Mouse (Mus musculus) ZHBTc4 (cell line): ENCODE data around the gene Drap1.
A peak's percentile ranks its signal among the peaks of the same experiment; 100 is the strongest.

ENCODE experiments used
- DNase-seq: peaks from one replicate; pipeline ENCODE4 v3.0.0-alpha.2; 2011; ENCODE audit warnings: low read depth, low spot score

The Drap1 gene

DNA sequence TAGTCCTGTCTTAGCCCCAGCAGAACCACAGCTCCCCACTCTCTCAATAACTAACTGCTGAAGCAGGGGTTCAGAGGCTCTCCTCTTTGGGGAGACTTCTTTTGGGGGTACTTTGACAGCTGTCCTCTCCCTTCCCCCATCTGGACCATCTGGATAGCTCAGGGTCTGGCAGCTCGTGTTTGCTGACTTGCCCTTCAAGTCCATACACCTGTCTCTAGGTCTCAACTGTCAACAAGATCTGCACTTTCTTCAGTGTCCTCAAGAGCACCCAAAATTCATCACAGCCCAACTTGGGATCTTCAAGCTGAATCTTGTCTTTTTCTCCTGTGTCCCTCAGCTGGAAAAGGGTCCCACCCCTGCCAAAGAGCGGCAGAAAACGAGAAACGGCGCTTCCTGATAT is 3.0 kb downstream of the Drap1 start:
- DNase-seq = no peak

DNA sequence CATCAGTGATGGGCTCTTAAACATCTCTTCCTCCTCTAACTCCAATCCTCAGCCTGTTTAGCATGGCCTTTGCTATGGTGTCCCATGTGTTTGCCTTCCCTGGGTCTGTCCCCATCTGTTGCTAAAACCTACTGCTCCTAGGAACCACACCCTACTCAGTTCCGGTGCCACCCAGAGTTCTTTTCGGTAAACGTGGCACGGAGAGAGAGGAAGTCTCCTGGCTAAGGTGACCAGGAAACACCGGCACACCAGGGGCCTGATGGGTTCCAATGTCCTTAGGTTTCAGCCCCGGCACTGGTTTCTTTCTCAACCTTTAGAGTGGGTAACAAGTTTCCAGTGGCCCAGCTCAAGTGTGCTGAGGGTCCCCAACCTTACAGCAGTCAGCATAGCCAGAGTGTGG is 4.2 kb downstream of the Drap1 start:
- no peak for DNase-seq

DNA sequence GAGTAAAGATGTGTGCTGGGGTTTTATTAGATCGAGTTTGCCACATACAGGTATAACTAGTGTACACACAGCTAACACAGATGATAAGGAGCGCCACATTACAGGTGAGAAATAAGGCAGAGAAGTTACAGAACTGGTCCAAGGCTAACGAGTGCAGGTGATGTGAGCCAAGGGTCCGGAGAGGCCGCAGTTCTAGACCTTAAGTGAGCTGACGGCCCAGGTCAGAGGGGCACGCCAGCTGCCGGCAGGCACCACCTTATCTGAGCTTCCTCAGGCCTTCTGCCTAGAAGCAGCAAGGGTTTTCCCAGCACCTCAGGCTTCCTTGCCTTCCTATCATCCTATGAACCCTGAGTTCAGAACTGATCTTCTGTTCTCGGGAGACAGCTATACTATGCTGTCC is 5.1 kb downstream of the Drap1 start:
- DNase-seq = no peak

DNA sequence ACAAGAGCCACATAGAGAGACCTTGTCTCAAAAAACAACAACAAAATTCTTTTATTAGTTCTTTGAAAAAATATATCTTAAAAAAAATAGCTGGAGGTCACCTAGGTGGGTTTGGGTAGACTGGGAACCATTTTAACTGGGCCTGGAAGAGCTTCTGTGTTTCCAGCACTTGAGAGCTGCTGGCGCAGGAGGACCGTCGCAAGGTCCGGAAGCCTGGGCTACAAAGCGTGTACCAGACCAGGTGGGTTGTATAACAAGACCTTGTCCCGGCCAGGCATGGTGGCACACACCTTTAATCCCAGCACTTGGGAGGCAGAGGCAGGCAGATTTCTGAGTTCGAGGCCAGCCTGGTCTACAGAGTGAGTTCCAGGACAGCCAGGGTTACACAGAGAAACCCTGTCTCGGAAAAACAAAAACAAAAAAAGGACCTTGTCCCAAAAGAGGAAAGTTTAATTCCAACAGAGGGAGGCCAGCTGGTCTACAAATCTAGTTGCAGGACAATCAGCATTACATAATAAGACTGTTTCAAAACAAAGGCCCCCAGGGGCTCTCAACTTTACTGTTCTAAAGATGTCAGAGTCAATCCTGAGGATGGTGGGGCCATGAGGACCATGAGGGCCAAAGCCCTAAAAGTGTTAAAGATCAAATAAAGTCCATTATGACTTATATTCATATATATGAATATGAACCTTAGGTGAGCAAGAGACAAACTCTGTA is 5.9 kb downstream of the Drap1 start:
- no peak for DNase-seq

DNA sequence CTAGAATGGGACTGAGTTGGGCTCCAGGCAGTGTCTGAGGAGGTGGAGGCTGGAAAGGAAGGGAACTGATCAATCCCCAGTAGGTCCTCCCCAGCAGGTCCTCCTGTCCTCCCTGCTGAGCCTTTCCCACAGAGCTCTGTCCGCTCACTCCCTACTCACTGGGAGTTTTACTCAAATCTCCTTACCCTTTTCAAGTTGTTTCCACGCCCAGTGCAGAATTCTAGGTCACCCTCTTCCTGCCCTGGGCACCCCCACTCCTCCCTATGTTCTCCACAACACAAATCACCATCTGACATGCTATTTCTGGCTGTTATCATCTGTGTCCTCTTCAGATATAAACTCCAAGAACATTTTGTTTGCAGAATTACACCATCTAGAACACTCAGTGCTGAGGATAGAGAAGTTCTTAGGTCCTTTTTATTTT is 10.2 kb downstream of the Drap1 start:
- DNase-seq = no peak

DNA sequence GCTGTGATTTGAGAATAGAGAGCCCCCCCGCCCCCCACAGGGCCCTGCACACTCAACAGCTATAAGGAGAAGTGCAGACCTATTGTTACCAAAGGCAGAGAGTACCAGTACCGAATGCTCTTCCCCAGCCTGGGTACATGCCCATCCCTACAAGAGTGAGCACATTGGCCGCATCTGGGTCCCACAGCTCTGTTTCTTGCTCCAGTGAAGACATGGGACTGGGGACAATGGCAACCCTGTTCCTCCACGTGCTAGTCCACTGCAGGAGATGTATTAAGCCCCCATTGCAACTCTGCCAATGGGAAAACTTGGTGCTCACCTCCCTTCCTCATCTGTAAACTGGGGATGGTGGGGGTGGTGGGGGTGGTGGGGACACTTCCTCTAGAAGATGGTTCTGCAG is 10.9 kb downstream of the Drap1 start:
- DNase-seq = no peak

DNA sequence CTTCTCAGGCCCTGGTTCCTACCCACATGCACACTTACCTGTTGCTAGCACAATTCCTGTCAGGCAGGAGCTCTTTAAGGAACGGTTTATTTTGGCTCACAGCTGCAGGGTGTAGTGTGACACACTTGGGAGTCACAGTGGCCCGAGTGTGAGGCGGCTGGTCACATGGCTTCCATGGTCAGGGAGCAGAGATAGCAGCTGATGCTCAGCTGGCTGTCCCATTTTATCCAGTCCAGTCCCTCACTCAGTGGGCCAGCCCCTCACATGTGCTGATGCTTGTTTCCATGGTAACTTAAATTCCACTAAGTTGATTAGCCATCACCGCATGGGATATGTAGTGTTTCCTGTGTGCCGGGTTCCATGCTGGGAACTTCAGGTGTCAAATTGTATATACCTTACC is 12.8 kb downstream of the Drap1 start:
- DNase-seq = no peak

DNA sequence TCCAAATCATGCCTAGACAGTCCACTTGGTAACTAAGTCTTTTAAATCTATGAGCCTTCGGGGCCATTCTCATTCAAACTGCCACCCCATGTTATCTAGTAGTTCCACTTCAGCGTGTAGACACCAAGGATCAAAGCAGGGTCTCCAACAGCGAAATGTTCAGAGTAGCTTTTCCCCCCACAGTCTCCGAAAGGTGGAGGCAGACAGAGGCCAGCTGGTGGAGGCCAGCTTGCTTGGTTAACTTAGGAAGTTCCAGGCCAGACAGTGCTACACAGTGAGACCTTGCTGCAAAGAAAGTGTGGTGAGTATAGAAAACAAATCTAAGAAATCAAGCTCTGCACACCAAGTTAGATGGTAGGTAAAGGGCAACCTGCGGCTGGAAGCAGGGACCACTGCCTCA is 14.1 kb downstream of the Drap1 start:
- DNase-seq = no peak

DNA sequence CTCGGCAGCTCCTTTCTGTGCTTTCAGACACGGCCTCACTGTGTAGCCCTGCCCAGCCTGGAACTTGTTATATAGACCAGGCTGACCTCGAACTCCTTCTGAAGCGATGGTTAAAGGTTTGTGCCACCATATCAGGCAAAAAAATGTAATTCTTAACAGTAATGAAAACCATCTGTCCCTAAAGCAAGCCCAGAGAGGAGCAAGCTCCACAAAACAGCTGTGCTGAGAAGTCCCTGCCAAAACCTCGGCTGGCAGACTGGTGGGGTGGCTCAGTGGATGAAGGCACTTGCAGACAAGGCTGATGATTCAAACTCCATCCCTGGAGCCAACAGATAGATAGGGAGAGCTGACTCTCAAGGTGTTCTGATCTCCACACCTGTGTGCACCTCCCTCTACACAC is 15.7 kb downstream of the Drap1 start:
- DNase-seq = no peak

DNA sequence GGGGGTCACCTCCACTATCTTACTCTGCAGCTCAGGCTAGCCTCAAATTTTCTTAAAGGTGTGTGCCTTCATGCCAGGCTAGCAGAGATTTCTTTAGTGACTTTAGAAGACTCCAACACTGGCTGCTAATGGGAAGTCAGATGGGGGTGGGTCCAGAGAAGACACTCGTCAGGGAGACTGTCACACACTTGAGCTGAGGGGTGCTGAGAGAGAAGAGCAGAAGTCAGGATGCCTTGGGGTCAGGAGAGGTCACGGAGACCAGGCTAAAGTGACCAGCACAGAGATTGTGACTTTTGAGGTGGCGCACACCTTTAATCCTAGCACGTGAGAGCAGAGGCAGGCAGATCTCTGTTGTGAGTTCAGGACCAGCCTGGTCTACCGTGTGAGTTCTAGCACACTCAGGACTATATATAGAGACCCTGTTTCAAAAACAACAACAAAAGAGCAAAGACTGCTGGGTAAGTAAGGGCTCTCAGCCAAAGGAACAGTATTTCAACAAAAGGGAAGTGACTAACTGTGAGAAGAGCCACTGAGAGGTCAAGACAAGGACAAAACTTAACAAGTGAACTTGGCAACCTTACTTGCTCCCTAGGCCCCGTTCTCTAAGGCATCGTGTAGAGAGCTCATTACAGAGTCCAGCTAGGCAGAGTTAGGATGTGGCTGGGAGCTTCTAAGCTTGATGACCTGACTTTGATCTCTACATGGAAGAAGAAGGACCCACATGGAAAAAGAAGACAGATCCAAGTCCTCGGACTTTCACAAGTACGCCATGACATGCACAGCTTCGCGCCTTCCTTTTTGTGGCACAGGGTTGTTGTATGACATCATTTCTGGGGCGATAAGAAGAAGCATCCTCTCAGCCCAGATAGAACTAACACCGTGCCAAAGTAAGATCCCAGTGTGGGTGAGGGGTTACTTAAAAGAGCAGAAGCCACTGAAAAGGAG is 16.4 kb downstream of the Drap1 start:
- no peak for DNase-seq

DNA sequence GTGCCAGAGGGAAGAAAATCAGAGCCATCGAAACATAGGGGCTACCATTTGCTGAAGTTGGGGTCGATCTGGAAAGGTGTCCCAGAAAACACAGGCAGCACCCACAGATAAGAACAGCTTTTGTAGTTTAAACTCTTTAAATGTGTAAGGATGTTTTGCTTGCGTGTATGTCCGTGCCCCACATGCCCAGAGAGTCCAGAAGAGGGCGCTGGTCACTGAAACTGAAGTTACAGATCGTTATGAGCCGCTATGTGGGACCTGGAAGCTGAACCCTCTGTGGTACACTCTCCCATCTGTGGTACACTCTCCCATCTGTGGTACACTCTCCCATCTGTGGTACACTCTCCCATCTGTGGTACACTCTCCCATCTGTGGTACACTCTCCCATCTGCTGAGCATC is 17.6 kb downstream of the Drap1 start:
- peak; percentile 68 for DNase-seq

DNA sequence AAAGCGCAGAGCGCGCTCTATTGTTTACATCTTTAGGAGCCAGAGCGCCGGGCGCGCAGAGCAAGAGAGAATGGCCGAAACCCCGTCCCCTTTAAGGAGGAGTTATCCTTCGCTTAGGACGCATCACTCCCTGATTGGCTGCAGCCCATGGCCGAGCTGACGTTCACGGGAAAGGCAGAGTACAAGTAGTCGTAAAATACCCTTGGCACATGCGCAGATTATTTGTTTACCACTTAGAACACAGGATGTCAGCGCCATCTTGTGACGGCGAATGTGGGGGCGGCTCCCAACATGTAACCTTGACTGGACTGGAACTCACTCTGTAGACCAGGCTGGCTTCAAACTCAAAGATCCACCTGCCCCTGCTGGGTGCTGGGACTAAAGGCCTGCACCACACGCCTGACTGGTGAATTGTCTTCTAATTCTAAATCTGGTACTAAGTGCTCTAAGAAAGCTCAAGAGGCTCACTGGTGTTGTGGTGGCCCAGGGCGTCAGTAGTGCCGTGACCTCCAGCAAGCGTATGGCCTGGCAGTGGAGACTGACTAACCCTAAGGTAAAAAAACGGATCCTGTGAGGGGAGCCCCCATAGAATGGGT is 18.1 kb downstream of the Drap1 start:
- DNase-seq = peak; percentile 56

DNA sequence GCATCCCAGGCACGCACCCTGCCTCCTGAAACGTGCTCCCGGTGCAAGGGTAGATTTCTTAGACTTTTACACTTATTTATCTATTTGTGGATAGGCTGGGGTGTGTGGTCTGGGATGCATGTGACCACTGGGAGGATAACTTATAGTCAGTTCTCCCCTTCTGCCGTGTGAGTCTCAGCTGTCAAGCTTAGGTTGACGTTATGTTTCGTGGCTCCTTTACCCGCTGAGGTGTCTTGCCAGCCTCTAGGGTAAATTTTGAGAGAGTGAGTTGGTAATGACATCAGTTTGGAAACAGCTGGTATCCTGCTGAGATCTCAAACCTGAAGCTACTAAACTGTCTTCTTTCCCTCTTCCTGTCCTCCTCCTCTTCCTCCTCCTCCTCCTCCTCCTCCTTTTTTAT is 18.9 kb downstream of the Drap1 start:
- DNase-seq = no peak

DNA sequence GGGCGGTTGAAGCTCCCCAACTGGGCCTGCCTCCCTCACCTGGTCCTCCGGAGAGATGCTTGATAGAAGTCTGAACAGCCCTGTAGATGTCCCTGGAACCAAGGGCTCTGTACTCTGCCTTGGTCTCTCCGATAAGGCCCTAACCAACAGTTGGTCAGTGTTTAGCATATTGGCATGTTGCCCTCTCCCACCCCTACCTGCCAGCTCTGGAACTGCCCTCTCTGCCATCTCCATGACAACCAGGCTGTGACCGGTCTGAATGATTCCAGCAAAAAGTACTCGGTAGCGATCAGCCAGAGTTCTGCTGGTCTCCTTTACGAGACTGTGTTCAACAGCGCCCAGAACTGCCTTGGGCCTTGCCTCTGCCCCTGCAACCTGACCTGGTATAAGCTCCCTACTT is 22.5 kb downstream of the Drap1 start, which contains the start of gene Tsga10ip:
Gene Tsga10ip, minus strand, starts transcription at position 234 of the 400 bp plus-strand sequence.
- peak; percentile 29 for DNase-seq

DNA sequence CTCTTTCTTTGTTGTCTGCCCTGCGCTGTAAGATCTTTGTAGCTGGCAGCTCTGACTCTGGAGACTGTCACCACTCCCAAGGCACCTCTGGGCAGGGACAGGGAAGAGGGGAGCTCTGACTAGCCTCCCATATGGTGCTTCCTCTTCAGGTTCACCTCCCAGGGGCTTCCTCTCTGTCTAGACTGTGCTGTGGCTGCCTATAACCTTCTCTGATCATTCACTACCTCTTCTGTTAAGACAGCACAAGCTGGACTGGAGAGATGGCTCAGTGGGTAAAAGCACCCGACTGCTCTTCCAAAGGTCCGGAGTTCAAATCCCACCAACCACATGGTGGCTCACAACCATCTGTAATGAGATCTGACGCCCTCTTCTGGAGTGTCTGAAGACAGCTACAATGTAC is 23.7 kb downstream of the Drap1 start:
- DNase-seq = peak; percentile 36

DNA sequence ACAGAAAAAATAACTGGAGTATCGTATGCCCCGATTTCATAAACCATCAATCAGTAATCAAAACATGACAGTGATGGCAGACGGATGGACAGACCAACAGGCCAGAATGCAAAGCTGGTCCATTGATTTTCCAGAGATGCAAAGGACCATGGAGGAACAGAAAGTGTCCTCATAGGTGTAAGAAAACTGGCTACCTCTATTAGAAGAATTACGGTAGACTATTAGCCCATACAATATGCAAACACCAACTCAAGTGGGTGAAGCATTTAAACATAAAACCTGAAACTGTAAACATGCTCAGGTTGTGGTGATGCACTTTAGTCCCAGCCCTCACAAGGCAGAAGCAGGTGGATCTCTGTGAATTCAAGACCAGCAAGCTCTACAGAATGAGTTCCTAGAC is 29.4 kb downstream of the Drap1 start:
- DNase-seq = no peak

DNA sequence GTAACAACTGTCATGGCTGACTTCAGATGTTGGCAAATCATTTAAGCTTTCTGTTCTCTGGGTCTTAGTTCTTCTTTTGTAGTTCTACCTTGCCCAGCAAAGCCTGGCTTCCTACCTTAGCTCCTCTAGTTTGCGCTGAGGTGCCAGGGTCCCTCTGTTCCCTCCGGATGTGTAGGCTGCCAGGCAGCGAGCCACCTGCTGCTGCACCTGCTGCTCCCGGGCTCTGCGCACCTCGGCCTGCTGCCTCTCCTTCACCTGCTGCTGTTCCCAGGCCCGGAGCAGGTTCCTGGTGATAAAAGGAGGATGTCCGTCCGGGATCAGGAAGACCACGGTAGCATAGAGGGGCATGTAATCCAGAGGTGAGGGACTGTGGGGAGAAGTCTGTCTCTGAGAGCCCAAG is 30.6 kb downstream of the Drap1 start:
- no peak for DNase-seq

DNA sequence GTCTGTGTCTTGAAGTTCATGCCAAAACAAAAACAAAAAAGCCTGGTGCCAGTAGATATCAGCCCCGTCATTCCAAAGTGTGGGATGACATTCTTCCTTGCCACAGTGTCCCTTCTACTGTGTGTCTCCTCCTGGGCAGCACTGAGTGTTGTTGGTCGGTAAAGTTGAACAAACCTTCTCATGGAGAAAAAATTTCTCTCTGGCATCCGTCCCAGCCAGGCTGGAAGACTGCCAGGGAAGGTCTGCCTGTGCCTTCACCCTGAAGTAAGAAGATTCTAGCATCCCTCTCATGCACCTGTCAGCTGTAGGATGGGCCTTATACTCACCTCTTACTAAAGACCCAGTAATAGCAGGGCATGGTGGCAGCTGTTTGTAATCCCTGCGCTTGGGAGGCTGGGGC is 31.9 kb downstream of the Drap1 start:
- no peak for DNase-seq

DNA sequence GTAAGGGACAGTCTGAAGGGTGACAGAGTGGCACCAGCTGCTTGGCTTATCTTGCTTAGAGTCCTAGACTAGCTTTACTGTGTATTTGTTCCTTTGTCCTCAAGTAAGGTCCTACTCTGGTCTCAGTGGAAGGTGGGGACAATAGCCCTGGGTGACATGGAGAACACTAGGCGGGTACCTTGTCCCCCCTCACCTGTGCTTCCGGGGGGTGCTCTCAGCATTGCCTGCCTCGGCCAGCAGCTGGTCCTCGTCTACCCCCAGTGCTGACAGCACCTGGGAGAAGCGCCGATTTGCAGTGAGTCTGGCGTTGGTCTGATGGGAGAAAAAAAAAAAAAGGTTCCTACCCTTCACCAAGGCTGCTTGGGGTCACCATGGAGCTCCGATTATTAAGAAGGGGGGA is 34.4 kb downstream of the Drap1 start:
- no peak for DNase-seq

DNA sequence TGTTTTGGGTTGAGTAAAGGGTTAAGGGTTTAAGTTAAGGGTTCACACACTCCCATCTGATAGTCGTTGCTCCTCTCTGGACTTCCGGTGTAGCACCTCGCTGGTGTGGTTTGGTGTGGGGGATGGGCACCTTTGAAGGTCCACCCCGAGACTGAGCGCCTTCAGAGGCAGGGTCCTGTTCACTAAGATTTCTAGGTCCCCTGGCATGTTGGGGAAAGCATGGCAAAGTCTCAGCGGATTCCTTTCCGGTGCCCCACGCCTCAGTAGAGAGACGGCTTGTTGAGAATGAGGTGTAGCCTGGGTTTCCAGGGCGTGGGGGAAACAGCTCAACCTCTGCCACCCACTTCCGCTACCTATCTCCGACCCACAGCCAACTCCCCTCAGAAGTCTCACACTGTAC is 35.1 kb downstream of the Drap1 start:
- DNase-seq = peak; percentile 61

DNA sequence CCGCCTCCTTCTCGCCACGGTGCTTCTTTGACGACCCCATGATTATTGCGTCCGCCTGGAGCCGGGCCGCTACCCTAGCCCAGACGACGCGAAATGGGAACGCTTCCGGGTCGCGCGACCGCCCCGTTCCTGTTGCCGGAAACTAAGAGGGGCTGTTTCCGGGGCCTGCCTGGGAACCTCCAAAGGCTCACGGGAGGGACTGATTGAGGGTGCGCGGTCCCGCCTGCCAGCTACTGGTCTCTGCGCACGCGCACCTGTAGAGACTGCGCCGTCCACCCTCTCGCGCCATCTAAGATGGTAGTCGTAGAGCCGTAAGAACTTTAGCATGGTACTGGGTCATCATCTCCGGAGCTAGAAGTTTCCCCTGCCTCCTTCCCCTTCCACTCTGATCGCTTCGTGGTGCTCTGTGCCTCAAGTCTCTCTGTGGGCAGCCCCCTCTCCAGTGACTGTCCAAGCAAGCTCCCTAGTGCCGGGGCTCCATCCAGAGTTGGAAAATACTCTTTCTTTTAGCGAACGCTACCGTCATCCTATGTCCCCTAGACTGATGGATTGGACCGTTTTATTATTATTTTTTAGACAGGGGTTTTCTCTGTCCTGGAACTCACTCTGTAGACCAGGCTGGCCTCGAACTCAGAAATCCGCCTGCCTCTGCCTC is 36.1 kb downstream of the Drap1 start, which contains the start of gene Sart1:
Gene Sart1, minus strand, starts transcription at position 116 of the 655 bp plus-strand sequence.
- DNase-seq = peak; percentile 98

DNA sequence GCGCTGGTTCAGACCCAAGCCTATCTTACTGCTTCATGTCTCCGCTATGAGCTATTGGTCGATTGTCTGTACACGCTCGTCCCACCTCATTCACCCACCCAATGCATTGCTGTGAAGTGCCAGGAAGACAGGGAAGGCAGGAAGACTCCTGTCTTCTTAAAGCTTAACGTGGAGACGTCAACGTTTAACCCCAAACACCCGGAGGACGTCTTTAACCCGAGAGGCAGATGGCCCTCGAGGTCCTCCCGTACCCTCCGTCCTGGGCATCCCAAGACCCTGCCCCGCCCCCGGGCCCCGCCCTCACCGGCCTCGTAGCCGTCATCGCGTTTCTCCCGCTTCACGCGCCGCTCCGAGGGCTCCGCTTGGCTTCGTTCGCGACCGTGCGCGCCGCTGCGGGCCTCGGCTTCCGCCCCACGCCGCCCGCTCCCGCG is 36.8 kb downstream of the Drap1 start:
- DNase-seq = peak; percentile 47
